Mouse (Mus musculus): ENCODE data around the gene Gm15557.

DNA sequence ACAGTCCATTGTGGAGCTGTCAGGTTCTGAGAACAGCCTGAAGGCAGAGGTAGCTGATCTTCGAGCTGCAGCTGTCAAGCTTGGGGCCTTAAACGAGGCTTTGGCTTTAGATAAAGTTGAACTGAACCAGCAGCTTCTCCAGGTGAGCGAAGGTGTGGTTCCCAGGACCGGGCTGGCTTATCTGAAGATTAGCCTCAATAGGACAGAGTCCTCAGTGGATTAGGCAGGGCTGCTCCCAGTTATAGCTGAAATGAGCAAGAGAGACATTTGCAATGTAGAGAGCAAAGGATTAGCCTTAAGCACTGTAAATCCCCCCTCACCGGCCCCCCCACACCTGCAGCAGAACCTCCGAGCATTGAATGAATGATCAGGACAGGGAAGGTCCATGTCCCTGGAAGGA lies 32.8 kb downstream of the Gm15557 start:
- TF ChIP-seq CTCF (IDR thresholded peaks at IDR 0.05; ENCODE audit: insufficient read depth, low read length): no peak
- no peak for TF ChIP-seq POLR2A (IDR thresholded peaks at IDR 0.05; ENCODE audit: borderline replicate concordance, extremely low read depth, low read depth, low read length)
